Mouse (Mus musculus): ENCODE data around the gene Nub1.

Nub1 gene

GRCm38 (mm10) chr5:24701271-24701670 is 15.9 kb downstream of the Nub1 start:
- no peak for DNase-seq (ENCODE audit: low spot score)

DNA sequence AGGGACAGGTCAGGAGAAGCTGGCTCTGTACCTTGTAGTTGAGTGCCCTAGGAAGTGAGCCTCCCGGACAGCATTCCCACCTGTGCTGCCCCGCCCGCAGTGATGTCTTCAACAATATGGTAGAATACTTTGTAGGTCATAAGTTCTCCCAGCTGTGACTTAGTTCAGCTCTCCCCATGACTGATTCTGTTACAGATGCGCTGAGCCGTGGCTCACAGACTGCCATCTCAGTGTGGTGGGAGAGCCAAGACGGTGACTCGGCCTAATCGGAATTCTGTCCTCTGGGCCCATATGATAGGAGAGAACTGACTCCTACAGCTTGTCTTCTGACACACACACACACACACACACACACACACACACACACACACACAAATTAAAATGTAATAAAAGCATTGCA is 19.3 kb downstream of the Nub1 start:
- DNase-seq (ENCODE audit: low spot score), result no peak

GRCm38 (mm10) chr5:24709962-24710361 is 24.6 kb downstream of the Nub1 start:
- no peak for DNase-seq (ENCODE audit: low spot score)

DNA sequence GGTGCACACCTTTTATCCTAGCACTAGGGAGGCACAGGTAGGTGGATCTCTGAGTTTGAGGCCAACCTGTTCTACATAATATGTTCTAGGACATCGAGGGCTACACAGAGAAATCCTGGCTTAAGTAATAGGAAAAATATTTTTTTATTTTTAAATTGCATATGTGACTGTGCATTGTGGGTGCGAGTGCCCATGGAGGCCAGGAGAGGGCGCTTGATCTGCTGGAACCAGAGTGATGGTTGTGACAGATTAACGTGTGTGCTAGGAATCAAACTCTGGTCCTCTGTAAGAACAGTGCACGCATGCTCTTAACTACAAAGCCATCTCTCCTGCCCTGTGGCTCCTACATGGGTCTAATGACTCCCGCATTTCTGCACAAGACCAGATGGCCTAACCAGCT is 26.3 kb downstream of the Nub1 start:
- DNase-seq (ENCODE audit: low spot score), result no peak

DNA sequence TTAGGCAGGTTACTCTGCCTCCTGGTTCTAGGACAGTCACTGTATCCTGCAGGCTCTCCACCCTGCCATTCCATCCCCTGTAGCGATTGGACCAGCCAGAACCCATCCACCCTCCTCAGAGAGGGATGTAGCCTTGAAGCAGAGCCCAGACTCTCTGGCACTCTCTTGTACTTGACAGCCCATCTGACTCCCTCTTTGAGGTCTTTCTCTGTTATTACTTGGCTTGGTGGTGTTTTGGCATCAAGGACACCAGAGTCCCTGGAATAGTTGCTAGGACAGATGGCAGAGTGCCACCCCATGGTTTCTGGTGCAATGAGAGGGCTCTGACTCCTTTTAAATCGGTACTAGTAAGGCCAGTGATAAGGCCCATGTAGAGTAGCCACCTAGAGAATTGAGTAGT is 27.9 kb downstream of the Nub1 start:
- DNase-seq (ENCODE audit: low spot score), result no peak

DNA sequence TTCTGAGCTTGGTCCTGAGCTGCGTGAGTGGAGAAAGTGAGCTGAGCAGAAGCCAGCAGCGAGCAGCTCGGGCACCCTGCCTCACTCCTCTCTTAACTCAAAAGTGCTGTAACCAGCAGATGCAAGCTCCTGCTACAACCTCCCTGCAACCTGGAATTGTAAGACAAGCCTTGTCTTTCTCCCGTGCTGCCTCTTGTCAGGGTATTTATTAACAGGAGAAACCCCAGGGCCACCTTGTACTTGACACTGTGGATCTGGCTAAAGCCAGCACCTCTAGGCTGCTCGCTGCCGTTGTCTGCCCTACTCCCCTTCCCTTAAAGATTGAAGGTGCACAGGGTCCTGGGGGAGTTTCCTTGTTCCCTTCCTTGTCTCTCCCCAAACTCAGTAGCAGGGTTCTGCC is 28.7 kb downstream of the Nub1 start:
- DNase-seq (ENCODE audit: low spot score), result no peak

GRCm38 (mm10) chr5:24718076-24718475 is 32.7 kb downstream of the Nub1 start:
- DNase-seq (ENCODE audit: low spot score), result no peak

DNA sequence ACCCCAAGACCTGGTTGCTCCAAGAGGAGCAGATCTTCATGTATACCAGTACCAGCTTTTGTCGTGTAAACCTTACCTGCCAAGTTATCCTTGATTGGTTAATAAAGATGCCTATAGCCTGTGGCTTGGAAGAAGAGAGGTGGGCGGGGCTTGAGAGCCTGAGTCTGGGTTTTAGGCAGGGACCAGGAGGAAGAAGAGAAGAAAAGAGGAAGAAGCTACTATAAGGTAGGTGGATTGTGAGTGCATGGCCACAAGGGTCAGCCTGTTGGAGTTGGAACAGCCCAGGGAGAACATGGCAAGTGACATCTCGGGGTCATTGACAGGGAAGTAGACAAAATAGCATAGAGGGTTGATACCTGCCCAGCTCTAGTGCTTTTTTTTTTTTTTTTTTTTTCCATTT is 34.5 kb downstream of the Nub1 start:
- no peak for DNase-seq (ENCODE audit: low spot score)

DNA sequence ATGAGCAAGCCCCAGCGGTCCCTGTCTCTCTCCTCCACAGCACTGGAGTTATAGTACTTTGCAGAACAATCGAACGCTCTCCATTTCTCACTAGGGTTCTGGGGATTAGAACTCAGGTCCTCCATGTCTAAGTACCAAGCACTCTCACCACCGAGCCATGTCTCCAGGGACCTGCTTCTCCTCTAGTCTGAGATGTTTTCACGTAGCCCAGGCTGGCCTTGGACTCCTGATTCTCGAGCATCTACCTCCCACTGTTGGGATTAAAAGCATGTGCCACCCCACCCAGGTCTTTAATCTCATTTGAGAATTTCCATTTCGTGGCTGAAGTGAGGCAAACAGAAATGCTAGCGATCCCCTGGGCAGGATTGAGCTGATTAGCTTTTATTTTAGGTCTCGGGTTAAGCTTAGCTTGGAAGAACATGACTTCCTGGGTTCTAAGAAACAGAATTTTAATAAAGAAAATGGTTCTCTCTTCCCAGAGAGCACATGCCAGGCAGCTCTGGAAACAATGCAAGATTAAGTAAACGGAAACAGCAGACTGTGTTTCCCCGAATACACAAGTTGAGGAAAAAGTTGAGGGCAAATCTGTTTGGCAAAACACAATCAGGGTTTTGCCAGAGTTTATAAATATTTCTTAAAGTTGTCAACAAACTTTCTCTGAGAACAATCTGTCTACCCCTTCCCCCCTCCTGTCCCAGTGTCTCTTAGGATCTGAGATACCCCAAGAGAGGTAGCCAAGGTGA is 38.4 kb downstream of the Nub1 start:
- DNase-seq (ENCODE audit: low spot score), result no peak

DNA sequence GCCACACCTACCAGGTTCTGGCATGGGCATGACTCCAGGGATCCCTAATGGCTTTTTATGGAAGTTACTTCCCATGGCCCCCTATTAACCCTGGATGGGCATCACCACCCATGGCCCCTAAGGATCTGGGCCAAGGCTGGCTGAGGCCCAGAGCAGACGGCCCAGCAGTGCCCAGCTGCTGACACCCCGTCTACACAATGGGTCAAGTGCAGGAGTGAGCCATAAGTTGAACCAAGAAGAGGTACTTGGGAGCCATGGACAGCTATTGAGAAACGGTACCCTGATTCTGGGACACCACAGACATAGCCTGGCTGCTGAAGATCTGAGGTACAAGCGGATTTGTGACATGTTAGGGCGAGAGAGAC is 38.9 kb downstream of the Nub1 start:
- no peak for DNase-seq (ENCODE audit: low spot score)

DNA sequence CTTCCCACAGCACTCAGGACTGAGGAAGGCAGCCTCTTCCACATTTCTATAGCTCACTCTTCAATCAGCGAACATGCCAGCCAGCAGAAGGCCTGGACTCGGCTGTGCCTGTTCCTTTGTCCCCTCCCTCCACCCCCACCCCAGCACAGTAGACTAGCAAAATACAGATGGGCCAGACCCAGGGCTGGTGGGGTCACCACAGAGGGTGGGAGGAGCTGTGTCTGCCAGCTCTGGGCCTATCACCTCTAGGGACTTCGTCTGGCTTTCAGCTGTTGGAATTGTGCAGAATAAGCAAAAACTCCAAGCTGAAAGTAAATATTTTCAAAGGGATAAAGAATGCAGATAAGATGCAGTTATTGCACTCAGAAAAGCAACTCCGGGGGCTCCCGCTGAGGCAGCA is 39.5 kb downstream of the Nub1 start:
- no peak for DNase-seq (ENCODE audit: low spot score)

DNA sequence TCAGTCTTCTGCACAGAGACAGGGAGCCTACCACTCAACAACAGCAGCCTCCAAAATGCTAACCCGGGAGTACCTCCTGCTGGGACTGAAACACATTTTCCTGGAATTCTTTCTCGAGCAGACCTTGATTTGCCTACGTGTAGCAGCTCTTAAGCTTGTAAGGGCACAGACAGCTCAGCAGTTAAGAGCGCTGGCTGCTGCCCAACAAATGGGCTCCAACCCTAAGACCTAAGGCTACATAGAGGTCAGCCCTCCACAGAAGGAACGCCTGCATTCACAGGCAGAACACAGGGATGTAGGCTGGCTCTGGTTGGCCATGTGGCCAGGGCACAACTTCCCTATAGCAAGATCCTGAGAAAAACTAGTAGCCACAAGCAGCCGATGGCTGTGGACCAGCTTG is 40.6 kb downstream of the Nub1 start:
- DNase-seq (ENCODE audit: low spot score), result no peak

GRCm38 (mm10) chr5:24726901-24727836 is 41.8 kb downstream of the Nub1 start:
- DNase-seq (ENCODE audit: low spot score), result no peak

GRCm38 (mm10) chr5:24729797-24730487 is 44.6 kb downstream of the Nub1 start:
- DNase-seq (ENCODE audit: low spot score), result no peak

GRCm38 (mm10) chr5:24730488-24730871 is 45.1 kb downstream of the Nub1 start, which contains the start of gene Wdr86:
TSS of gene Wdr86 (minus strand) at chr5:24730727.
- no peak for DNase-seq (ENCODE audit: low spot score)

DNA sequence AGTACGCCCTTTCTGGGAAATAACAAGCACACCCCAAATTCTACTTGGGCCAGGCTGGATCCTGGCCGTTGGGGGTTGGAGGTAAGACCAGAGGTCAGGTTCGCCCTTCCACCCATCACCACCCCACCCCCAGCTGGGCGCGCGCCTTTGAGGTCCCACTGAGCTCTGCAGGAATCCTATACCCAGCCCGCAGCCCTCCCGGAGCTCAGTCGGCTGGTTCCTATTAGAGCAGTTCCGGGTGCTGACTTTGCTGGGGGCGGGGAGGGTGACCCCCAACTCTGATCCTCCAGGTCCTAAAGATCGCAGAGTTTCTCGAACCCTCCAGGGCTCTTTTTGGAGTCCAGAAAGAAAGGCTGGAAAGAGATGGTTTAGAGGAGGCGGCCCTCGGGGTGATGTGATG is 45.7 kb downstream of the Nub1 start:
- DNase-seq (ENCODE audit: low spot score), result no peak

GRCm38 (mm10) chr5:24733134-24733533 is 47.8 kb downstream of the Nub1 start:
- DNase-seq (ENCODE audit: low spot score), result no peak

DNA sequence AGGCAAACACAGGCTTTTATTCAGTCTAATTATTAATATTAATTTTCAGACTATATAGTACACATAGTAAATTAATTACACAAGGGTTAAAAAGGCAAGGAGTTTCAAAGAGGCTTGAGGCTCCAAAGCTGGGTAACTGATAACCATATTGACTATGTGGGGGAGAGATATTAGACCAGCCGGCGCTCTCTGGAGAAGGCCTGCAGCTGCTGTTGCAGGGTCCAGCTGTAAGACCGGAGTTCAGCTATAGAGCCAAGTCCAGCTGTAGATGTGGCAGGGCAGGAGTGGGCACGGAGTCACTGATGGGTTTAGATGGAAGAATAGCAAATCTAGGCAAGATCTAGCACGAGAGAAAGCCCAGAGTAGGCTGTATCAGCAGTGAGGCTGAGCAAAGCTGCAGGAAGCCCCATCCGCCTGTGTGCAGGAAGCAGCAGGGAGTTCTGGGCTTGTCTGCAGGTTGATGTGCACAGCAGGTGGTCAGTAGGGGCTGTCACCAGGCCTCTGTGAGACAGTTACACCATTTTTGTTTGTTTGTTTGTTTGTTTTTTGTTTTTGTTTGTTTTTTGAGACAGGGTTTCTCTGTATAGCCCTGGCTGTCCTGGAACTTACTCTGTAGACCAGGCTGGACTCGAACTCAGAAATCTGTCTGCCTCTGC is 48.6 kb downstream of the Nub1 start:
- DNase-seq (ENCODE audit: low spot score), result no peak

DNA sequence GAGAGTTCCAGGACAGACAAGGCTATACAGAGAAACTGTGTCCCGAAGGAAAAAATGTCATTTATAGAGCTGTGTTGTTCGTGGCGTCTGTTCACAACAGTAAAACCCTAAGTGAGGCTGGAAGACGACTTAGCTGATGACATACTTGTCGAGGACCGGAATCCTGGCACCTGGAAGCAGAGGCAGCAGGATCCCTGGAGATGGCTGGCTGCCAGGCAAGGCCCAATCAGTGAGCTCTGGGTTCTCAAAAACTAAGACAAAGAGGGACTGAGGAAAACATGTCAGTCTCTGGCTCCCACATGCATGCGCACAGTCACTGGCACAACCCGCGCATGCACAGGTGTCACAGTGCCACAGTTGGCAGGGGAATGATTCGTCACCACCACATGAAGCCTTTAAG is 52.3 kb downstream of the Nub1 start:
- DNase-seq (ENCODE audit: low spot score), result no peak

DNA sequence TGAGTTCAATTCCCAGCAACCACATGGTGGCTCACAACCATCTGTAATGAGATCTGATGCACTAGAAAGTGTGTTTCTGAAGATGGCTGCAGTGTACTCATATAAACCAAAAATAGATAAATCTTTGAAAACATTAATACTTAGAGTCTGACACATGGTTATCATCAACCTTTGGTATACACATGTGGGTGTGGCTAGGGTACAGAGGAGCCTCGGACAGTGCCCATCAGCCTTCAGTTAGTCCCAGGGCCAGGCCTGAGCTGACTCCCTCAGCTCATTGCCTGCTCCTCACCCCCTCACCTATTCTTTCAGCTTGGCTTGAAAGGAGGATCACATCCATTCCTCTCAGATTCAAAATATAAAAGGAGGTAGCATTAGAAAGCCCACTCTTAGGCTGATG is 53.2 kb downstream of the Nub1 start:
- no peak for DNase-seq (ENCODE audit: low spot score)

DNA sequence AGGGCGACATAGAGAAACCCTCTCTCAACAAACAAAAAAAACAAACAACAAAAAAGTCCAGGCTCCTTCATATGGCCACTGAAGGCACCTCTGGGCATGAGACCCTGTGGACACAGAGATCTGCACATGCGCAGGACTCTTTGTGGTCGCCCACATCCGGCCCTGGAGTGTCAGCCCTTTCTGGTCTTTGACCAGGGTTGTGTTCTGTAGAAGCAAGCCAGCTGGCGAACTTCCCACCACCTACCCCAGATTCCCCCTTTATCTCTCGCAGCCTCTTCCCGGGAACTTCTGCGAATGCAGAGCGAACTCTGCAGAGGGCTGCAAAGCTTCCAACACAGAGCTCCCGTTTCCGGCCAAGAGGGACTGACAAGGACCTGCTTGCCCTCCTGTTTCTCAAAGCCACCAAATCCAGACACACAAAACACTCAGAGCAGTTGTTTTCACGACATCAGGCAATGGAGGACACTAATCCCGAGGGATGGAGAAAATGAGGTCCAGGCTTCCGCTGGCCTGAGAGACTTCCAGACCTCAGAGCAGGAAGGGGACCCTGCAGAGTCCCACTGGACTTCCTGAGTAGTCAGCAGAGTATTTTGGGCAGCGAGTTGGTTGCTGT is 53.9 kb downstream of the Nub1 start:
- DNase-seq (ENCODE audit: low spot score), result peak; percentile 54
